Mouse (Mus musculus): ENCODE measurements around the gene Gm5136.

Gene Gm5136

GRCm38 (mm10) chr10:108699946-108700345 is at the start of gene Gm5136:
TSS of gene Gm5136 (minus strand) at chr10:108700160.
- no peak for DNase-seq (ENCODE audit: inconsistent age in 2 of 2, low spot score in 1 of 2)

- DNase-seq (ENCODE audit: inconsistent age in 2 of 2, low spot score in 1 of 2): no peak
Observed at GRCm38 (mm10) chr10:108743759-108744158, 43.8 kb upstream of the Gm5136 start.

GRCm38 (mm10) chr10:108733982-108734381 is 34.0 kb upstream of the Gm5136 start:
- DNase-seq (ENCODE audit: inconsistent age in 2 of 2, low spot score in 1 of 2): peak; percentile 7 to 64

- no peak for DNase-seq (ENCODE audit: inconsistent age in 2 of 2, low spot score in 1 of 2)
Observed at GRCm38 (mm10) chr10:108728961-108729360, 29.0 kb upstream of the Gm5136 start.

- DNase-seq (ENCODE audit: inconsistent age in 2 of 2, low spot score in 1 of 2): no peak
Observed at GRCm38 (mm10) chr10:108726391-108726790, 26.4 kb upstream of the Gm5136 start.

- DNase-seq (ENCODE audit: inconsistent age in 2 of 2, low spot score in 1 of 2): no peak
Observed at GRCm38 (mm10) chr10:108724878-108725277, 24.9 kb upstream of the Gm5136 start.

- DNase-seq (ENCODE audit: inconsistent age in 2 of 2, low spot score in 1 of 2): no peak
Observed at GRCm38 (mm10) chr10:108710514-108710913, 10.6 kb upstream of the Gm5136 start.

GRCm38 (mm10) chr10:108705658-108706057 is 5.7 kb upstream of the Gm5136 start:
- DNase-seq (ENCODE audit: inconsistent age in 2 of 2, low spot score in 1 of 2): no peak

- DNase-seq (ENCODE audit: inconsistent age in 2 of 2, low spot score in 1 of 2): no peak
Observed at GRCm38 (mm10) chr10:108701361-108702128, 1.6 kb upstream of the Gm5136 start.

- no peak for DNase-seq (ENCODE audit: inconsistent age in 2 of 2, low spot score in 1 of 2)
Observed at GRCm38 (mm10) chr10:108697062-108697461, 2.9 kb downstream of the Gm5136 start.

GRCm38 (mm10) chr10:108690954-108691353 is 9.0 kb downstream of the Gm5136 start:
- no peak for DNase-seq (ENCODE audit: inconsistent age in 2 of 2, low spot score in 1 of 2)

GRCm38 (mm10) chr10:108686696-108687095 is 13.3 kb downstream of the Gm5136 start:
- no peak for DNase-seq (ENCODE audit: inconsistent age in 2 of 2, low spot score in 1 of 2)

GRCm38 (mm10) chr10:108679675-108680390 is 20.1 kb downstream of the Gm5136 start:
- peak; percentile 11 to 37 for DNase-seq (ENCODE audit: inconsistent age in 2 of 2, low spot score in 1 of 2)

- no peak for DNase-seq (ENCODE audit: inconsistent age in 2 of 2, low spot score in 1 of 2)
Observed at GRCm38 (mm10) chr10:108677053-108677452, 22.9 kb downstream of the Gm5136 start.

GRCm38 (mm10) chr10:108668944-108669343 is 31.0 kb downstream of the Gm5136 start:
- DNase-seq (ENCODE audit: inconsistent age in 2 of 2, low spot score in 1 of 2): no peak

- DNase-seq (ENCODE audit: inconsistent age in 2 of 2, low spot score in 1 of 2): peak in 1 of 2 experiments; percentile 21
Observed at GRCm38 (mm10) chr10:108660295-108660694, 39.7 kb downstream of the Gm5136 start.

- DNase-seq (ENCODE audit: inconsistent age in 2 of 2, low spot score in 1 of 2): no peak
Observed at GRCm38 (mm10) chr10:108658300-108658699, 41.7 kb downstream of the Gm5136 start.

- no peak for DNase-seq (ENCODE audit: inconsistent age in 2 of 2, low spot score in 1 of 2)
Observed at GRCm38 (mm10) chr10:108657669-108658068, 42.3 kb downstream of the Gm5136 start.

- DNase-seq (ENCODE audit: inconsistent age in 2 of 2, low spot score in 1 of 2): no peak
Observed at GRCm38 (mm10) chr10:108656898-108657297, 43.1 kb downstream of the Gm5136 start.

- DNase-seq (ENCODE audit: inconsistent age in 2 of 2, low spot score in 1 of 2): no peak
Observed at GRCm38 (mm10) chr10:108655074-108655473, 44.9 kb downstream of the Gm5136 start.

- no peak for DNase-seq (ENCODE audit: inconsistent age in 2 of 2, low spot score in 1 of 2)
Observed at GRCm38 (mm10) chr10:108652831-108653230, 47.1 kb downstream of the Gm5136 start.

GRCm38 (mm10) chr10:108652066-108652465 is 47.9 kb downstream of the Gm5136 start:
- no peak for DNase-seq (ENCODE audit: inconsistent age in 2 of 2, low spot score in 1 of 2)

Data from adrenal gland, adult (tissue).